Mouse (Mus musculus) embryonic fibroblast, embryonic 13.5 days (primary cell): ENCODE results near the gene Ect2l. TPM values are rescaled to one million over a fixed set of nuclear protein-coding genes. Genes with fewer than 3 reads are reported as not detected.

Source experiments
- H3K27ac ChIP-seq: 2 replicates; pipeline ENCODE4 v1.5.1; 2012; ENCODE audit warnings: low read length, control low read depth, inconsistent platforms; ENCODE audit not compliant: insufficient read depth
- H3K4me1 ChIP-seq: 2 replicates; pipeline ENCODE4 v1.6.1; 2011; ENCODE audit warnings: low read length; ENCODE audit not compliant: control insufficient read depth, insufficient read depth
- H3K4me3 ChIP-seq: 2 replicates; pipeline ENCODE4 v1.5.1; 2011; ENCODE audit warnings: mild to moderate bottlenecking, control low read depth, low read length; ENCODE audit not compliant: insufficient read depth
- CTCF ChIP-seq: IDR thresholded peaks from 2 replicates; pipeline ENCODE4 v1.5.1; 2011; ENCODE audit warnings: mild to moderate bottlenecking, control low read depth, low read length, moderate library complexity, borderline replicate concordance; ENCODE audit not compliant: insufficient read depth
- POLR2A ChIP-seq: IDR thresholded peaks from 2 replicates; pipeline ENCODE4 v1.6.1; 2011; ENCODE audit warnings: low read depth, mild to moderate bottlenecking, control low read depth, low read length, moderate library complexity
- polyA plus RNA-seq: library from polyadenylated mRNA; stranded (reverse); fragments of >200 nt; gene quantifications from 2 replicates; pipeline ENCODE4 v1.2.4, GENCODE M21; 2011; ENCODE audit warnings: low read depth; ENCODE audit not compliant: missing spikeins, insufficient read length

Ect2l gene
- polyA plus RNA-seq, 1 experiment, result not detected

DNA sequence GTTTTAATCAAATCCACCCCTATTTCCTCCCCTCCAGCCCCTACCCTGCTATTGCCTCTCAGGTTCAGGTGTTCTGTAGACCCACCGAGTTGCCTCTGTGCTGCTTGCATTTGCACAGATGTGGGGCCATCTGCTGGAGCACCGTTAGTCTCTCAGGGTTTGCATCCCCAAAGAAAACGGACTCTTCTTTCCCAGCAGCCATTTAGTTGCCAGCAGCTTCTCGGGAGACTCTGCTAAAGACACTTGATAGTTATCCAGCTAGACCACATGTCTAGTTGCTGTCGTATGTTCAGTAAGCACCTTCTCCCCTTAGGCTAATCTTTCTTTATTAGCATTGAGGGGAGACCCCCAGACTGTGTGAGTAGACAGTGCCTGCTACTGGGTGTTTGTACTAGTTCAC lies 108.5 kb downstream of the Ect2l start:
- no peak overlapping the region for H3K4me3 ChIP-seq
- H3K4me1 ChIP-seq, result no peaks in the 10 kb centered on the region
- no peak for TF ChIP-seq POLR2A
- no peak for TF ChIP-seq CTCF

DNA sequence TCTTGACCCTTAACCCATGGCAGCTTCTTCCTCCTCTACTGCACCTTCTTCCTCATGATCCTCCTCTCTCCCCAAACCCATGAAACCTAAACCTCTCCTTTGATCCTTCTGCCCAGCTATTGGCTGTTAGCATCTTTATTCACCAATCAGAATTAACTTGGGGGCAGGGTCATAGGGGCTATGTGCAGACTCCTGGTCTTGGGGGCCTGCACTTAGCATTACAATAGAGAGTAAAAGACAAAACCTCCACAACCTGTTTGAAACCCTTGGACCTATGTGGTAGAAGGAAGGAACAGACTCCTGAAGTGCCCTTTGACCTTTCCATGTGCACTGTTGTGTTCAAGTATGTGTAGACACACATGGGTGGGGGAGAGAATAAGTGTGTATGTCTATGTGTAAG lies 120.0 kb downstream of the Ect2l start:
- Histone ChIP-seq H3K4me1 (no peaks in the 10 kb centered on the region), H3K4me3 (no peak overlapping the region), H3K27ac (no peak overlapping the region)
- TF ChIP-seq CTCF (no peak), POLR2A (no peak)

More for the DNA sequence above, 108.5 kb downstream of the Ect2l start:
- H3K27ac ChIP-seq, result no peak overlapping the region

DNA sequence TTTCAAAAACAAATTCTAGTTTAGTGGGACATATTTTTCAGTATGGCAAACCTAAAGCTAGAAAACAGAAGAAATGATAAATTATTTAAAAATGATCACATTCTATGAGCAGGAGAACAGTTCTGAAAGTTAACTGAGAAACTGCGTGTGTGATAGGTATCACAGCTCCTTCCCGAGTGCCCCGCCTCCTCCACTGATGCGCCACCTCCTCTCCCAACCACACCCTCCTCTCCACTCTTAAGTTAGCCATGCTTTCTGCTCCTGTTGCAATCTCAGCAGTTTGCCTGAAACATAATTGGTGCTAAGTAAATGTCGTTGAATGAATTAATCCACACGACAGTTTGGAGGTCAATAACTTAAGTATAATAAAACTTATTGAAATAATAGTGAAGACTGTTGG lies 127.9 kb downstream of the Ect2l start:
- H3K27ac ChIP-seq, result no peak overlapping the region
- H3K4me1 ChIP-seq, result peaks cover 7% of the 10 kb centered on the region; the same call in 1 of the 2 replicates
- no peak overlapping the region for H3K4me3 ChIP-seq
- TF ChIP-seq CTCF (no peak), POLR2A (no peak)

DNA sequence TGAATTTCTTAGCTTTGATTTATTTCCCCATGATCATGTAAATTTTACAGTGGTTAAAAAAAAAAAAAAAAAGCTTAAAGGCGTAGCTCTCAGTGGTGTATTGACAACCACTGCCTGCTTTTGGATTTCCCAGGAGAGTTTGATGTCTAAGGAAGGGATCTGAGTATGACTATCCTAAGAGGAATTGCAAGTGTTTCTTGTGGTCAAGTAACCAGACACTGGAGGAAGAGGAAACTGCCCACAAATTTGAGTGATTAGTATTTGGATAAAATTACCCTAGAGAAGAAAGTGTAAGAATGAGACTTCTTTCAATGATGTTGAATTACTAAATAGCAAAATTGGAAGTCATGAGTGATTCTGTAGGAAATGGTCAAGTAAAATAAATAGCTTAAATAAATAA lies 129.2 kb downstream of the Ect2l start:
- Histone ChIP-seq H3K4me1 (peaks cover 9% of the 10 kb centered on the region; the same call in 1 of the 2 replicates), H3K4me3 (no peak overlapping the region), H3K27ac (peak overlapping the region; percentile 73; the same call in 1 of the 2 replicates)
- TF ChIP-seq POLR2A (no peak), CTCF (no peak)

Other genes with a start within 250 kb of the Ect2l start
- 224 and 302 TPM in 2 replicates for gene Abracl, start 187.6 kb downstream of the Ect2l start, polyA plus RNA-seq
- 42.6 and 57.3 TPM in 2 replicates for gene Reps1, start 155.0 kb downstream of the Ect2l start, polyA plus RNA-seq
- 5.0 and 6.1 TPM in 2 replicates for gene Ccdc28a, start 24.1 kb upstream of the Ect2l start, polyA plus RNA-seq
- 10.3 and 13.7 TPM in 2 replicates for gene Nhsl1, start 108.1 kb upstream of the Ect2l start, polyA plus RNA-seq